Mouse (Mus musculus) spleen, adult 2 months (tissue): Measurements from ENCODE around the gene Gm9958. TPM values are rescaled to one million over a fixed set of nuclear protein-coding genes. Genes with fewer than 3 reads are reported as not detected.

ENCODE experiments used
- DNase-seq, 2 experiments: peaks; one replicate each; pipeline versions ENCODE4 v3.0.0 to v3.0.0-alpha.2; 2012 to 2021; ENCODE audit warnings: low spot score in 2 of 2, low read depth in 1 of 2
- H3K27ac ChIP-seq: fragments of 200-500 bp; 2 replicates; pipeline ENCODE4 v1.5.1; 2012; ENCODE audit warnings: low read length, inconsistent platforms; ENCODE audit not compliant: insufficient read depth
- H3K27me3 ChIP-seq: fragments of 200-500 bp; 2 replicates; pipeline ENCODE4 v1.6.1; 2012; ENCODE audit warnings: mild to moderate bottlenecking, moderate library complexity, low read length, inconsistent platforms; ENCODE audit not compliant: control insufficient read depth, insufficient read depth
- H3K36me3 ChIP-seq: fragments of 200-500 bp; 2 replicates; pipeline ENCODE4 v1.6.1; 2012; ENCODE audit warnings: mild to moderate bottlenecking, low read length, inconsistent platforms; ENCODE audit not compliant: control insufficient read depth, insufficient read depth
- H3K4me1 ChIP-seq: fragments of 200-500 bp; 2 replicates; pipeline ENCODE4 v1.6.1; 2011; ENCODE audit warnings: inconsistent platforms; ENCODE audit not compliant: control insufficient read depth, insufficient read depth, insufficient read length
- H3K4me3 ChIP-seq: fragments of 200-500 bp; 2 replicates; pipeline ENCODE4 v1.5.1; 2011; ENCODE audit warnings: mild to moderate bottlenecking, inconsistent platforms; ENCODE audit not compliant: insufficient read depth, insufficient read length; ENCODE audit errors: extremely low read depth
- CTCF ChIP-seq: fragments of 200-500 bp; IDR thresholded peaks from 2 replicates; pipeline ENCODE4 v1.5.1; 2011; ENCODE audit warnings: mild to moderate bottlenecking, inconsistent platforms; ENCODE audit not compliant: insufficient read depth, insufficient read length, insufficient replicate concordance; ENCODE audit errors: extremely low read depth
- POLR2A ChIP-seq: fragments of 200-500 bp; IDR thresholded peaks from 2 replicates; pipeline ENCODE4 v1.6.1; 2011; ENCODE audit warnings: low read depth, low read length, inconsistent platforms
- WGBS: fragments of 180-500 bp; shearing (Covaris S2); methylation state at CpG from one replicate; pipeline ENCODE4 v1.1.7; 2018; 5-methylcytosine and 5-hydroxymethylcytosine counted together
- polyA plus RNA-seq: library from polyadenylated mRNA; depleted of rRNA; stranded (reverse); fragments of >200 nt; gene quantifications from 2 replicates; pipeline ENCODE4 v1.2.3, GENCODE M21; 2012

The Gm9958 gene
- polyA plus RNA-seq, 1 experiment, result 0.79 TPM

- H3K4me1 ChIP-seq, result no peaks in the 10 kb centered on the region
- H3K27ac ChIP-seq, result no peak overlapping the region
- H3K27me3 ChIP-seq, result no peaks in the 10 kb centered on the region
- no peaks in the 10 kb centered on the region for H3K36me3 ChIP-seq
- no peak overlapping the region for H3K4me3 ChIP-seq
- 92% methylated on average over 5 of the region's 5 CpGs for WGBS
- no peak for DNase-seq
- no peak for TF ChIP-seq POLR2A
- TF ChIP-seq CTCF, result no peak
Measured at GRCm38 (mm10) chr5:90370401-90370800, 3.4 kb downstream of the Gm9958 start.

DNA sequence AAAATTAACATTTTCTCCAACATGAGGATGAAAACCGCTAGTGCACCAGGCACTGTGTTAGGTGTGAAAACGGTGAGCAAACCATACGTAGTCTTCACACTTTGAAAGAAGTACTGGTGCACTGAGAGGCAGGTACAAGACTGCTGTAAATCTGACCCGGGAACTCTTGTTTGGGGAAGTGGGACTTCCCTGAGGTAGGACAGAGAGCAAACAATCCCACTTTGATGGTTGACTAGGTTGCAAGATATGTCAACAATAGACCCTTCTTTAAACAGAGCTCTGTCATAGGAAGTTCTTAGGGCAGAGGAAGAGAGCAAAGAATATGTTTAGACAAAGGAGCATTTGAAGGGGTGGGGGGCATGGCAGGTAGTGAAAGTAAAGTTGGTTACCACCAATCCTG is 6.7 kb downstream of the Gm9958 start:
- Histone ChIP-seq H3K4me1 (no peaks in the 10 kb centered on the region), H3K36me3 (no peaks in the 10 kb centered on the region), H3K27me3 (no peaks in the 10 kb centered on the region), H3K27ac (no peak overlapping the region), H3K4me3 (no peak overlapping the region)
- WGBS, result 87% methylated on average over 4 of the region's 4 CpGs
- TF ChIP-seq CTCF (no peak), POLR2A (no peak)
- DNase-seq, result no peak

DNA sequence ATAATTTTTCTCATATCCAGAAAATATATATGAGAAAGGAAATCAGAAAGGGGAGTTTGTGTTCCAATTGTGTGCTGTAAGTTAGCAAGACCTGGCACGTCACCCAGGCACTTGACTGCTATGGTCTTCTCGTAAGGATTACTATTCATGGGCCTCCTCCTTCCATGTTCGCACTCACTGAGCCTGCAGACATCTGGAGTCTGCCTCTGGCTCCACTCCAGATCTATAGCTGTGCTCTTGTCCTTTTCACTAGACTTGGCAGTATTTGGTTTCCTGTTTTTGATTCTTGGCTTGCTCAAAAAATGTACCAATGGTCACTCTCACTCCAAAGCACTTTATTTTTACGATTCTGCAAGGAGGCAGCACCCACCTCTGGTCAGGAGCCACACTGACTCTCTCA is 14.5 kb downstream of the Gm9958 start:
- no peaks in the 10 kb centered on the region for H3K27me3 ChIP-seq
- DNase-seq, result no peak
- H3K4me1 ChIP-seq, result no peaks in the 10 kb centered on the region
- H3K36me3 ChIP-seq, result no peaks in the 10 kb centered on the region
- TF ChIP-seq POLR2A (no peak), CTCF (no peak)
- WGBS, result 70% methylated on average over 4 of the region's 4 CpGs
- H3K4me3 ChIP-seq, result no peak overlapping the region
- H3K27ac ChIP-seq, result no peak overlapping the region

- WGBS, result 29% methylated on average over 1 of the region's 1 CpGs
- H3K4me1 ChIP-seq, result no peaks in the 10 kb centered on the region
- H3K36me3 ChIP-seq, result no peaks in the 10 kb centered on the region
- no peak overlapping the region for H3K27ac ChIP-seq
- no peaks in the 10 kb centered on the region for H3K27me3 ChIP-seq
- DNase-seq, result peak in 1 of 2 experiments; percentile 29
- H3K4me3 ChIP-seq, result no peak overlapping the region
- TF ChIP-seq POLR2A, result no peak
- no peak for TF ChIP-seq CTCF
Measured at GRCm38 (mm10) chr5:90383080-90383479, 16.1 kb downstream of the Gm9958 start.

GRCm38 (mm10) chr5:90393764-90394163 is 26.8 kb downstream of the Gm9958 start:
- no peak overlapping the region for H3K4me3 ChIP-seq
- TF ChIP-seq POLR2A, result no peak
- TF ChIP-seq CTCF, result no peak
- H3K27ac ChIP-seq, result no peak overlapping the region
- no peaks in the 10 kb centered on the region for H3K4me1 ChIP-seq
- no peaks in the 10 kb centered on the region for H3K36me3 ChIP-seq
- DNase-seq, result no peak
- WGBS, result 52% methylated on average over 5 of the region's 5 CpGs
- no peaks in the 10 kb centered on the region for H3K27me3 ChIP-seq

- 66% methylated on average over 4 of the region's 4 CpGs for WGBS
Measured at GRCm38 (mm10) chr5:90394322-90394721, 27.3 kb downstream of the Gm9958 start.

DNA sequence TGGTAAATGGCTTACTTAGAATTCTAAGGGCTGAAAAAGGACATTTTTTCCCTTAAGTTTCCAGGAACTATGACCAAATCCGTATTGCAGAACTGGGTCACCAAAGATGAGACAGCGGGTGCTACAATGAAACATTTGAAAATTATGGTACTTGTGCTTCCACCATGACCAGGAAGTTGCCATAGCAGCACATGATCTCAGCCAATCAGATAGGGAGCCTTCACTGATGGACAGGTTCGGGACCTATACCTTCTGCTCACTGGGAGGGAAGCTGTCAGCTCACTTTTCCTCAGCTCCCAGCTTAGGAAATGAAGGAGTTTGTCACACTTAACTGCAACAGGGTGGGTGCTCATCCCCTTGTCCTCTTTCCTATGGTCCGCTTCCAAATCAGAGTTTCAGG is 29.8 kb downstream of the Gm9958 start:
- DNase-seq, result no peak
- H3K4me3 ChIP-seq, result no peak overlapping the region
- no peaks in the 10 kb centered on the region for H3K4me1 ChIP-seq
- no peak overlapping the region for H3K27ac ChIP-seq
- no peaks in the 10 kb centered on the region for H3K36me3 ChIP-seq
- no peak for TF ChIP-seq CTCF
- TF ChIP-seq POLR2A, result no peak
- H3K27me3 ChIP-seq, result no peaks in the 10 kb centered on the region
- WGBS, result 87% methylated on average over 4 of the region's 4 CpGs

More at GRCm38 (mm10) chr5:90394322-90394721, 27.3 kb downstream of the Gm9958 start:
- Histone ChIP-seq H3K27ac (no peak overlapping the region), H3K36me3 (no peaks in the 10 kb centered on the region), H3K4me3 (no peak overlapping the region), H3K27me3 (no peaks in the 10 kb centered on the region), H3K4me1 (no peaks in the 10 kb centered on the region)
- TF ChIP-seq POLR2A (no peak), CTCF (no peak)
- no peak for DNase-seq
